ENCODE assay signal across 18 mouse cellular contexts in genomic region chr16:81623776-81624175, GRCm38 (mm10).
A peak's percentile ranks its signal among the peaks of the same experiment; 100 is the strongest.
DNase-seq lines count a peak whose midpoint lies in the region; ATAC-seq and TF ChIP-seq lines count a peak whose summit lies in the region.
"Had no signal": no experiment of that assay in that cellular context is flagged by ENCODE, and none has a peak within 500 bp of the region (broad histone marks: within the 10 kb centered on the region; RNA-seq: fewer than 3 reads in every experiment).

No protein-coding gene starts in this region.

- peak; percentile 78; the same call in 1 of the 2 replicates for ATAC-seq in stomach, embryonic 14.5 days (ENCODE audit: insufficient number of reproducible peaks, insufficient read depth, low FRiP score, low read depth)
- ATAC-seq in stomach, postnatal 0 days (ENCODE audit: low FRiP score, low TSS enrichment): no peak
- peak; percentile 76 for ATAC-seq in stomach, embryonic 15.5 days (ENCODE audit: insufficient read depth, low FRiP score, low read depth)
- 0 out of 2 replicates have a peak, but pooled peaks have one; percentile 50 for ATAC-seq in stomach, embryonic 16.5 days (ENCODE audit: insufficient read depth, low FRiP score)
- ATAC-seq: activated CD4-positive, CD25-positive, alpha-beta regulatory T cell, adult 4 months; CD4-positive, CD25-positive, alpha-beta regulatory T cell, adult 4 months; Patski had no signal

- no peak overlapping the region for H3K4me3 ChIP-seq in stomach, embryonic 14.5 days (ENCODE audit: low read depth, low read length)
- H3K4me3 ChIP-seq in stomach, postnatal 0 days (ENCODE audit: low read depth, low read length): no peak overlapping the region
- H3K4me3 ChIP-seq in stomach, embryonic 15.5 days (replicated peaks): no peak overlapping the region
- H3K4me3 ChIP-seq in stomach, embryonic 16.5 days (replicated peaks; ENCODE audit: low read length): no peak overlapping the region

- H3K4me1 ChIP-seq in stomach, embryonic 14.5 days (ENCODE audit: control insufficient read depth, insufficient read depth, low read length): no peaks in the 10 kb centered on the region
- H3K4me1 ChIP-seq in stomach, postnatal 0 days (replicated peaks; ENCODE audit: control insufficient read depth, insufficient read depth): no peaks in the 10 kb centered on the region
- no peaks in the 10 kb centered on the region for H3K4me1 ChIP-seq in stomach, embryonic 15.5 days
- H3K4me1 ChIP-seq in stomach, embryonic 16.5 days (ENCODE audit: control insufficient read depth, insufficient read depth, low read length): no peaks in the 10 kb centered on the region

- WGBS in stomach, embryonic 14.5 days: 43% methylated on average over 4 of the region's 4 CpGs
- WGBS in stomach, postnatal 0 days: 45% methylated on average over 4 of the region's 4 CpGs
- 51% methylated on average over 4 of the region's 4 CpGs for WGBS in stomach, embryonic 15.5 days
- WGBS in stomach, embryonic 16.5 days: 48% methylated on average over 4 of the region's 4 CpGs

- H3K9ac ChIP-seq in stomach, embryonic 14.5 days (replicated peaks; ENCODE audit: low read depth, low read length): no peak overlapping the region
- no peak overlapping the region for H3K9ac ChIP-seq in stomach, postnatal 0 days (ENCODE audit: low read length)
- no peak overlapping the region for H3K9ac ChIP-seq in stomach, embryonic 15.5 days
- no peak overlapping the region for H3K9ac ChIP-seq in stomach, embryonic 16.5 days (ENCODE audit: low read length)

- no peak for TF ChIP-seq CTCF in stomach, postnatal 0 days (IDR thresholded peaks at IDR 0.05; ENCODE audit: low read depth)

- no peak overlapping the region for H3K4me2 ChIP-seq in stomach, embryonic 14.5 days (replicated peaks; ENCODE audit: low read depth, low read length)
- H3K4me2 ChIP-seq in stomach, postnatal 0 days (replicated peaks; ENCODE audit: low read depth): no peak overlapping the region
- no peak overlapping the region for H3K4me2 ChIP-seq in stomach, embryonic 15.5 days
- no peak overlapping the region for H3K4me2 ChIP-seq in stomach, embryonic 16.5 days (ENCODE audit: low read depth, low read length)

- H3K27me3 ChIP-seq in stomach, embryonic 14.5 days (ENCODE audit: control insufficient read depth, insufficient read depth, low read length): no peaks in the 10 kb centered on the region
- no peaks in the 10 kb centered on the region for H3K27me3 ChIP-seq in stomach, postnatal 0 days (ENCODE audit: control insufficient read depth, insufficient read depth, low read length)
- H3K27me3 ChIP-seq in stomach, embryonic 15.5 days (replicated peaks): no peaks in the 10 kb centered on the region
- H3K27me3 ChIP-seq in stomach, embryonic 16.5 days (ENCODE audit: control insufficient read depth, insufficient read depth, low read length): no peaks in the 10 kb centered on the region
- H3K27me3 ChIP-seq: CH12.LX, Patski had no signal

- no peaks in the 10 kb centered on the region for H3K9me3 ChIP-seq in stomach, embryonic 14.5 days (ENCODE audit: control insufficient read depth, low read depth, low read length)
- no peaks in the 10 kb centered on the region for H3K9me3 ChIP-seq in stomach, postnatal 0 days (ENCODE audit: control insufficient read depth, low read length)
- H3K9me3 ChIP-seq in stomach, embryonic 15.5 days: no peaks in the 10 kb centered on the region
- no peaks in the 10 kb centered on the region for H3K9me3 ChIP-seq in stomach, embryonic 16.5 days (replicated peaks; ENCODE audit: control insufficient read depth, low read length)
- H3K9me3 ChIP-seq: G1E had no signal

- H3K27ac ChIP-seq in stomach, embryonic 14.5 days (ENCODE audit: low read length): no peak overlapping the region
- no peak overlapping the region for H3K27ac ChIP-seq in stomach, postnatal 0 days (replicated peaks)
- H3K27ac ChIP-seq in stomach, embryonic 15.5 days: no peak overlapping the region
- no peak overlapping the region for H3K27ac ChIP-seq in stomach, embryonic 16.5 days (ENCODE audit: low read length)

- H3K36me3 ChIP-seq in stomach, embryonic 14.5 days (ENCODE audit: control insufficient read depth, insufficient read depth, low read length): no peaks in the 10 kb centered on the region
- no peaks in the 10 kb centered on the region for H3K36me3 ChIP-seq in stomach, postnatal 0 days (ENCODE audit: control insufficient read depth, insufficient read depth, low read length)
- H3K36me3 ChIP-seq in stomach, embryonic 15.5 days: no peaks in the 10 kb centered on the region
- H3K36me3 ChIP-seq in stomach, embryonic 16.5 days (ENCODE audit: control insufficient read depth, insufficient read depth, low read length): no peaks in the 10 kb centered on the region
- H3K36me3 ChIP-seq: G1E had no signal

- no peak for DNase-seq in stomach, postnatal 0 days (ENCODE audit: low spot score)
- DNase-seq in right cerebral cortex, adult 2 months (ENCODE audit: low spot score in 2 of 2): no peak
- DNase-seq in adrenal gland, postnatal 14 days: no peak
- DNase-seq: adrenal gland, adult 2 months; adrenal gland, adult 8-10 months; B cell, adult 2 months; cerebellum, adult 11 months; cerebellum, adult 11-12 months; cerebellum, adult 18-20 months; cerebellum, adult 2 months had no signal

- no peak for TF ChIP-seq EP300 in stomach, postnatal 0 days (optimal IDR thresholded peaks at IDR 0.05)
